Mouse (Mus musculus) MEL (cell line): Measurements from ENCODE around the gene Bdkrb2. TPM values are rescaled to one million over a fixed set of nuclear protein-coding genes. Genes with fewer than 3 reads are reported as not detected.

Experiments
- DNase-seq: peaks from one replicate; pipeline ENCODE4 v3.0.0; 2011; ENCODE audit warnings: low read depth, low spot score
- H3K27ac ChIP-seq: 2 replicates; pipeline ENCODE4 v1.5.1; 2012; ENCODE audit warnings: low read depth, mild to moderate bottlenecking, control low read depth, low read length, moderate library complexity; ENCODE audit not compliant: control insufficient read depth
- H3K27me3 ChIP-seq, 2 experiments: fragments of 150-350 bp in 1 of 2; sonication (generic) in 1 of 2; 2 replicates each; pipeline ENCODE4 v1.6.1; 2012; ENCODE audit warnings: low read length in 2 of 2, mild to moderate bottlenecking in 2 of 2, improper control_type of control experiment in 1 of 2, moderate library complexity in 1 of 2; ENCODE audit not compliant: insufficient read depth in 2 of 2, control insufficient read depth in 1 of 2
- H3K36me3 ChIP-seq, 2 experiments: 2 replicates each; pipeline ENCODE4 v1.6.1; 2012 to 2014; ENCODE audit warnings: low read length in 2 of 2, improper control_type of control experiment in 1 of 2, inconsistent platforms in 1 of 2, mild to moderate bottlenecking in 1 of 2; ENCODE audit not compliant: insufficient read depth in 2 of 2, control insufficient read depth in 1 of 2
- H3K4me1 ChIP-seq, 2 experiments: fragments of 150-350 bp in 1 of 2; sonication (generic) in 1 of 2; 2 replicates each; pipeline ENCODE4 v1.6.1; 2012; ENCODE audit warnings: low read length in 2 of 2, improper control_type of control experiment in 1 of 2, mild to moderate bottlenecking in 1 of 2; ENCODE audit not compliant: insufficient read depth in 2 of 2, control insufficient read depth in 1 of 2
- H3K4me3 ChIP-seq, 2 experiments: fragments of 150-350 bp in 1 of 2; sonication (generic) in 1 of 2; 2 replicates each; pipeline ENCODE4 v1.5.1; 2012; ENCODE audit warnings: low read depth in 2 of 2, low read length in 2 of 2, mild to moderate bottlenecking in 2 of 2, moderate library complexity in 2 of 2, control low read depth in 1 of 2, improper control_type of control experiment in 1 of 2; ENCODE audit not compliant: control insufficient read depth in 1 of 2, insufficient read depth in 1 of 2
- H3K79me2 ChIP-seq: 2 replicates; pipeline ENCODE4 v1.6.1; 2012; ENCODE audit warnings: mild to moderate bottlenecking, low read length, moderate library complexity; ENCODE audit not compliant: control insufficient read depth, poor library complexity, insufficient read depth
- H3K9ac ChIP-seq: 2 replicates; pipeline ENCODE4 v1.6.1; 2012; ENCODE audit warnings: low read depth, mild to moderate bottlenecking, control low read depth, low read length, moderate library complexity; ENCODE audit not compliant: control insufficient read depth, poor library complexity, severe bottlenecking
- H3K9me3 ChIP-seq: fragments of 150-350 bp; sonication (generic); replicated peaks from 2 replicates; pipeline ENCODE4 v1.6.1; 2012; ENCODE audit warnings: mild to moderate bottlenecking, low read length, improper control_type of control experiment, moderate library complexity; ENCODE audit not compliant: insufficient read depth
- BHLHE40 ChIP-seq: IDR thresholded peaks from 2 replicates; pipeline ENCODE4 v1.6.1; 2012; ENCODE audit warnings: low read depth, mild to moderate bottlenecking, inconsistent platforms, low read length, improper control_type of control experiment, borderline replicate concordance
- E2F4 ChIP-seq: IDR thresholded peaks from 2 replicates; pipeline ENCODE4 v1.6.1; 2011; ENCODE audit warnings: low read depth, low read length, improper control_type of control experiment, borderline replicate concordance
- ELF1 ChIP-seq: IDR thresholded peaks from 2 replicates; pipeline ENCODE4 v1.6.1; 2014; ENCODE audit warnings: low read depth, mild to moderate bottlenecking, inconsistent platforms, low read length, improper control_type of control experiment, moderate library complexity
- EP300 ChIP-seq, 2 experiments: IDR thresholded peaks; 2 replicates each; pipeline ENCODE4 v1.6.1; 2011; ENCODE audit warnings: improper control_type of control experiment in 2 of 2, low read length in 2 of 2, low read depth in 1 of 2, mild to moderate bottlenecking in 1 of 2
- ETS1 ChIP-seq: IDR thresholded peaks from 2 replicates; pipeline ENCODE4 v1.6.1; 2012; ENCODE audit warnings: low read depth, mild to moderate bottlenecking, inconsistent platforms, low read length, improper control_type of control experiment, moderate library complexity
- JUND ChIP-seq: IDR thresholded peaks from 2 replicates; pipeline ENCODE4 v1.6.1; 2011; ENCODE audit warnings: low read depth, mild to moderate bottlenecking, improper control_type of control experiment, low read length
- MAZ ChIP-seq: IDR thresholded peaks from 2 replicates; pipeline ENCODE4 v1.6.1; 2012; ENCODE audit warnings: low read depth, mild to moderate bottlenecking, inconsistent platforms, low read length, improper control_type of control experiment
- MEF2A ChIP-seq: IDR thresholded peaks from 2 replicates; pipeline ENCODE4 v1.6.1; 2014; ENCODE audit warnings: low read depth, mild to moderate bottlenecking, inconsistent platforms, low read length, improper control_type of control experiment; ENCODE audit not compliant: poor library complexity, insufficient replicate concordance, severe bottlenecking; ENCODE audit errors: extremely low read depth
- MYB ChIP-seq: IDR thresholded peaks from 2 replicates; pipeline ENCODE4 v1.6.1; 2011; ENCODE audit warnings: mild to moderate bottlenecking, low read depth, low read length, improper control_type of control experiment
- RAD21 ChIP-seq: IDR thresholded peaks from 2 replicates; pipeline ENCODE4 v1.6.1; 2011; ENCODE audit warnings: mild to moderate bottlenecking, low read depth, low read length, improper control_type of control experiment
- SIN3A ChIP-seq: IDR thresholded peaks from 2 replicates; pipeline ENCODE4 v1.6.1; 2012; ENCODE audit warnings: low read length, improper control_type of control experiment, inconsistent platforms
- SMC3 ChIP-seq: IDR thresholded peaks from 2 replicates; pipeline ENCODE4 v1.6.1; 2011; ENCODE audit warnings: low read depth, low read length, improper control_type of control experiment
- TAL1 ChIP-seq: IDR thresholded peaks from 2 replicates; pipeline ENCODE4 v1.6.1; 2012; ENCODE audit warnings: mild to moderate bottlenecking, inconsistent platforms, low read length, moderate library complexity, mixed read lengths
- USF1 ChIP-seq: IDR thresholded peaks from 2 replicates; pipeline ENCODE4 v1.6.1; 2014; ENCODE audit warnings: low read depth, mild to moderate bottlenecking, inconsistent platforms, low read length, improper control_type of control experiment, moderate library complexity
- USF2 ChIP-seq, 2 experiments: IDR thresholded peaks; 2 replicates each; pipeline ENCODE4 v1.6.1; 2011 to 2012; ENCODE audit warnings: improper control_type of control experiment in 2 of 2, low read length in 2 of 2, borderline replicate concordance in 1 of 2, inconsistent platforms in 1 of 2, low read depth in 1 of 2, mild to moderate bottlenecking in 1 of 2; ENCODE audit not compliant: insufficient read depth in 1 of 2
- polyA plus RNA-seq, 2 experiments: library from polyadenylated mRNA; stranded (reverse) in 1 of 2; unstranded in 1 of 2; fragments of >175 nt in 1 of 2; fragments of >200 nt in 1 of 2; gene quantifications; 2 replicates each; pipeline versions ENCODE4 v1.2.1 to v1.2.4; 2012; ENCODE audit warnings: low replicate concordance in 2 of 2, low read depth in 1 of 2; ENCODE audit not compliant: insufficient read length in 2 of 2, insufficient read depth in 1 of 2, missing spikeins in 1 of 2
- total RNA-seq: library from RNA; depleted of rRNA; stranded (reverse); fragments of 300-350 nt; gene quantifications from 2 replicates; pipeline ENCODE4 v1.2.3, GENCODE M21; 2012

The Bdkrb2 gene
- total and polyA plus RNA-seq, 3 experiments = not detected

GRCm38 (mm10) chr12:105580490-105580889 lies 17.5 kb downstream of the Bdkrb2 start:
- Histone ChIP-seq H3K27ac (no peak overlapping the region), H3K36me3 (peaks cover 0 to 3% of the 10 kb centered on the region in 2 experiments; a peak in 2 of 4 replicates), H3K27me3 (no peaks in the 10 kb centered on the region; a peak in 1 of 4 replicates), H3K9ac (no peak overlapping the region), H3K4me1 (peaks cover 0 to 8% of the 10 kb centered on the region in 2 experiments; a peak in 2 of 4 replicates), H3K4me3 (no peak overlapping the region), H3K79me2 (no peaks in the 10 kb centered on the region), H3K9me3 (no peaks in the 10 kb centered on the region)
- no peak for TF ChIP-seq E2F4
- no peak for TF ChIP-seq USF1
- TF ChIP-seq JUND = no peak
- no peak for DNase-seq

GRCm38 (mm10) chr12:105582486-105582885 lies 19.5 kb downstream of the Bdkrb2 start:
- H3K9me3 ChIP-seq = no peaks in the 10 kb centered on the region
- no peaks in the 10 kb centered on the region; a peak in 1 of 4 replicates for H3K27me3 ChIP-seq
- H3K27ac ChIP-seq = no peak overlapping the region
- no peak overlapping the region for H3K9ac ChIP-seq
- H3K36me3 ChIP-seq = peaks cover 0 to 3% of the 10 kb centered on the region in 2 experiments; a peak in 2 of 4 replicates
- no peak overlapping the region for H3K4me3 ChIP-seq
- peaks cover 0 to 8% of the 10 kb centered on the region in 2 experiments; a peak in 2 of 4 replicates for H3K4me1 ChIP-seq
- no peak for DNase-seq
- no peak for TF ChIP-seq RAD21
- no peak for TF ChIP-seq MYB
- TF ChIP-seq ETS1 = no peak
- TF ChIP-seq MEF2A = no peak
- no peak for TF ChIP-seq BHLHE40
- no peak for TF ChIP-seq SIN3A
- no peak for TF ChIP-seq USF2 (IDR thresholded peaks at IDR 0.05; ENCODE audit: borderline replicate concordance in 1 of 2, insufficient read depth in 1 of 2, low read depth in 1 of 2, low read length in 2 of 2)
- TF ChIP-seq TAL1 = no peak
- no peak for TF ChIP-seq JUND
- TF ChIP-seq MAZ = no peak
- TF ChIP-seq ELF1 = no peak
- no peak for TF ChIP-seq EP300 (IDR thresholded peaks at IDR 0.05; ENCODE audit: low read depth in 1 of 2, low read length in 2 of 2)
- no peak for TF ChIP-seq SMC3
- TF ChIP-seq E2F4 = no peak
- H3K79me2 ChIP-seq = no peaks in the 10 kb centered on the region
